Mouse (Mus musculus) forebrain, embryonic 14.5 days (tissue): Measurements from ENCODE around the gene Grik4. TPM values are rescaled to one million over a fixed set of nuclear protein-coding genes. Genes with fewer than 3 reads are reported as not detected.

Experiments
- ATAC-seq: fragments of 200-750 bp; cut with Nextera tagmentation; 2 replicates; pipeline ENCODE4 v1.8.0; 2017; ENCODE audit warnings: mild to moderate bottlenecking, moderate library complexity
- DNase-seq: peaks from one replicate; pipeline ENCODE4 v3.0.0-alpha.2; 2015; ENCODE audit warnings: low spot score
- H3K27ac ChIP-seq: fragments of 300-500 bp; sonication (generic); 2 replicates; pipeline ENCODE4 v1.5.1; 2014; ENCODE audit warnings: low read depth, mild to moderate bottlenecking, control low read depth, low read length, moderate library complexity
- H3K27me3 ChIP-seq: fragments of 300-500 bp; sonication (generic); replicated peaks from 2 replicates; pipeline ENCODE4 v1.6.1; 2014; ENCODE audit warnings: low read length, control low read depth, mixed read lengths; ENCODE audit not compliant: control insufficient read depth, insufficient read depth
- H3K36me3 ChIP-seq: fragments of 300-500 bp; sonication (generic); 2 replicates; pipeline ENCODE4 v1.6.1; 2014; ENCODE audit warnings: low read length, control low read depth; ENCODE audit not compliant: control insufficient read depth, insufficient read depth
- H3K4me1 ChIP-seq: fragments of 300-500 bp; sonication (generic); 2 replicates; pipeline ENCODE4 v1.6.1; 2014; ENCODE audit warnings: antibody characterized with exemption, low read length, control low read depth; ENCODE audit not compliant: control insufficient read depth, insufficient read depth
- H3K4me2 ChIP-seq: fragments of 300-500 bp; sonication (generic); 2 replicates; pipeline ENCODE4 v1.6.1; 2014; ENCODE audit warnings: mild to moderate bottlenecking, control low read depth, low read length
- H3K4me3 ChIP-seq: fragments of 300-500 bp; sonication (generic); 2 replicates; pipeline ENCODE4 v1.5.1; 2014; ENCODE audit warnings: low read depth, low read length, control low read depth
- H3K9ac ChIP-seq: fragments of 300-500 bp; sonication (generic); 2 replicates; pipeline ENCODE4 v1.6.1; 2014; ENCODE audit warnings: mild to moderate bottlenecking, low read length, control low read depth, moderate library complexity
- H3K9me3 ChIP-seq: fragments of 300-500 bp; sonication (generic); replicated peaks from 2 replicates; pipeline ENCODE4 v1.6.1; 2016; ENCODE audit warnings: low read length, control low read depth, mixed read lengths; ENCODE audit not compliant: control insufficient read depth
- WGBS: fragments of 180-500 bp; shearing (Covaris S2); extraction: QIAGEN DNeasy Blood & Tissue Kit; methylation state at CpG from one replicate; pipeline ENCODE4 v1.1.7; 2014; 5-methylcytosine and 5-hydroxymethylcytosine counted together
- polyA plus RNA-seq: library from polyadenylated mRNA; unstranded; fragments of >200 nt; fragmentation: Nextera tagmentation; extraction: Ambion mirVana; gene quantifications from 2 replicates; pipeline ENCODE4 v1.2.1, GENCODE M21; 2014

Gene Grik4
- polyA plus RNA-seq, 1 experiment from 2014 or later, result 1.4 TPM

GRCm38 (mm10) chr9:42892765-42893164 is 51.5 kb downstream of the Grik4 start:
- Histone ChIP-seq H3K4me3 (no peak overlapping the region), H3K4me1 (peaks cover 9% of the 10 kb centered on the region), H3K9ac (no peak overlapping the region), H3K27ac (no peak overlapping the region), H3K9me3 (no peaks in the 10 kb centered on the region), H3K27me3 (no peaks in the 10 kb centered on the region), H3K36me3 (no peaks in the 10 kb centered on the region), H3K4me2 (no peak overlapping the region)
- DNase-seq (no peak), ATAC-seq (no peak)
- WGBS, result 93% methylated on average over 8 of the region's 8 CpGs

GRCm38 (mm10) chr9:42887930-42888329 is 56.4 kb downstream of the Grik4 start:
- H3K36me3 ChIP-seq, result no peaks in the 10 kb centered on the region
- DNase-seq, result no peak
- no peak overlapping the region for H3K27ac ChIP-seq
- no peak overlapping the region for H3K9ac ChIP-seq
- H3K4me1 ChIP-seq, result no peaks in the 10 kb centered on the region; the same call in 1 of the 2 replicates
- no peak overlapping the region for H3K4me3 ChIP-seq
- ATAC-seq, result no peak
- H3K4me2 ChIP-seq, result no peak overlapping the region
- no peaks in the 10 kb centered on the region for H3K9me3 ChIP-seq
- WGBS, result 64% methylated on average over 4 of the region's 4 CpGs
- H3K27me3 ChIP-seq, result no peaks in the 10 kb centered on the region

- no peak overlapping the region for H3K9ac ChIP-seq
- WGBS, result 65% methylated on average over 15 of the region's 15 CpGs
- no peaks in the 10 kb centered on the region for H3K27me3 ChIP-seq
- H3K4me2 ChIP-seq, result no peak overlapping the region
- H3K4me3 ChIP-seq, result no peak overlapping the region
- no peak for DNase-seq
- no peak for ATAC-seq
- peaks cover 2% of the 10 kb centered on the region for H3K4me1 ChIP-seq
- no peak overlapping the region for H3K27ac ChIP-seq
- H3K36me3 ChIP-seq, result no peaks in the 10 kb centered on the region
- no peaks in the 10 kb centered on the region for H3K9me3 ChIP-seq
These were observed 58.1 kb downstream of the Grik4 start for GRCm38 (mm10) chr9:42886112-42886766.

- DNase-seq (no peak), ATAC-seq (no peak)
- no peaks in the 10 kb centered on the region for H3K36me3 ChIP-seq
- no peaks in the 10 kb centered on the region for H3K27me3 ChIP-seq
- 37% methylated on average over 8 of the region's 8 CpGs for WGBS
- no peak overlapping the region for H3K4me2 ChIP-seq
- H3K9ac ChIP-seq, result no peak overlapping the region
- H3K9me3 ChIP-seq, result no peaks in the 10 kb centered on the region
- H3K4me3 ChIP-seq, result no peak overlapping the region
- peaks cover 2% of the 10 kb centered on the region for H3K4me1 ChIP-seq
- no peak overlapping the region for H3K27ac ChIP-seq
These were observed 58.7 kb downstream of the Grik4 start for GRCm38 (mm10) chr9:42885566-42885965.

- H3K36me3 ChIP-seq, result no peaks in the 10 kb centered on the region
- DNase-seq (no peak), ATAC-seq (no peak)
- no peak overlapping the region for H3K9ac ChIP-seq
- no peak overlapping the region for H3K4me3 ChIP-seq
- no peaks in the 10 kb centered on the region for H3K9me3 ChIP-seq
- H3K27ac ChIP-seq, result no peak overlapping the region
- 74% methylated on average over 11 of the region's 11 CpGs for WGBS
- no peak overlapping the region for H3K4me2 ChIP-seq
- no peaks in the 10 kb centered on the region for H3K27me3 ChIP-seq
- peaks cover 2% of the 10 kb centered on the region for H3K4me1 ChIP-seq
These were observed 59.2 kb downstream of the Grik4 start for GRCm38 (mm10) chr9:42885123-42885522.

- no peaks in the 10 kb centered on the region for H3K36me3 ChIP-seq
- 83% methylated on average over 10 of the region's 10 CpGs for WGBS
- no peak for DNase-seq
These were observed 61.1 kb downstream of the Grik4 start for GRCm38 (mm10) chr9:42883006-42883759.

GRCm38 (mm10) chr9:42882313-42882712 is 62.0 kb downstream of the Grik4 start:
- H3K9me3 ChIP-seq, result no peaks in the 10 kb centered on the region
- no peak overlapping the region for H3K4me2 ChIP-seq
- no peak overlapping the region for H3K9ac ChIP-seq
- H3K36me3 ChIP-seq, result no peaks in the 10 kb centered on the region
- no peak overlapping the region for H3K27ac ChIP-seq
- H3K4me3 ChIP-seq, result no peak overlapping the region
- H3K27me3 ChIP-seq, result no peaks in the 10 kb centered on the region
- peaks cover 18% of the 10 kb centered on the region for H3K4me1 ChIP-seq
- DNase-seq (no peak), ATAC-seq (no peak)
- WGBS, result 53% methylated on average over 11 of the region's 11 CpGs

More at GRCm38 (mm10) chr9:42883006-42883759, 61.1 kb downstream of the Grik4 start:
- Histone ChIP-seq H3K4me3 (no peak overlapping the region), H3K4me1 (peaks cover 15% of the 10 kb centered on the region), H3K9ac (no peak overlapping the region), H3K27me3 (no peaks in the 10 kb centered on the region), H3K27ac (no peak overlapping the region), H3K9me3 (no peaks in the 10 kb centered on the region), H3K4me2 (no peak overlapping the region)
- no peak for ATAC-seq

- no peak for DNase-seq
- Histone ChIP-seq H3K27me3 (no peaks in the 10 kb centered on the region), H3K9me3 (no peaks in the 10 kb centered on the region), H3K4me3 (no peak overlapping the region), H3K27ac (no peak overlapping the region), H3K36me3 (no peaks in the 10 kb centered on the region), H3K4me1 (peaks cover 18% of the 10 kb centered on the region), H3K9ac (no peak overlapping the region), H3K4me2 (no peak overlapping the region)
- WGBS, result 63% methylated on average over 8 of the region's 8 CpGs
- ATAC-seq, result no peak
These were observed 63.3 kb downstream of the Grik4 start for GRCm38 (mm10) chr9:42881040-42881439.

- DNase-seq, result peak; percentile 75
- no peaks in the 10 kb centered on the region for H3K27me3 ChIP-seq
- H3K4me3 ChIP-seq, result no peak overlapping the region
- H3K4me2 ChIP-seq, result no peak overlapping the region
- H3K36me3 ChIP-seq, result no peaks in the 10 kb centered on the region
- H3K27ac ChIP-seq, result 0 out of 2 replicates have a peak overlapping the region, but pooled peaks have one; percentile 14
- 11% methylated on average over 7 of the region's 7 CpGs for WGBS
- ATAC-seq, result peak; percentile 89
- no peaks in the 10 kb centered on the region for H3K9me3 ChIP-seq
- H3K9ac ChIP-seq, result no peak overlapping the region
- H3K4me1 ChIP-seq, result peaks cover 18% of the 10 kb centered on the region
These were observed 65.9 kb downstream of the Grik4 start for GRCm38 (mm10) chr9:42878401-42878800.
